Mouse (Mus musculus) embryonic fibroblast, embryonic 13.5 days (primary cell): ENCODE results near the gene Cux1. TPM values are rescaled to one million over a fixed set of nuclear protein-coding genes. Genes with fewer than 3 reads are reported as not detected.

Experiments
- H3K27ac ChIP-seq: 2 replicates; pipeline ENCODE4 v1.5.1; 2012; ENCODE audit warnings: low read length, control low read depth, inconsistent platforms; ENCODE audit not compliant: insufficient read depth
- H3K4me1 ChIP-seq: 2 replicates; pipeline ENCODE4 v1.6.1; 2011; ENCODE audit warnings: low read length; ENCODE audit not compliant: control insufficient read depth, insufficient read depth
- H3K4me3 ChIP-seq: 2 replicates; pipeline ENCODE4 v1.5.1; 2011; ENCODE audit warnings: mild to moderate bottlenecking, control low read depth, low read length; ENCODE audit not compliant: insufficient read depth
- CTCF ChIP-seq: IDR thresholded peaks from 2 replicates; pipeline ENCODE4 v1.5.1; 2011; ENCODE audit warnings: mild to moderate bottlenecking, control low read depth, low read length, moderate library complexity, borderline replicate concordance; ENCODE audit not compliant: insufficient read depth
- POLR2A ChIP-seq: IDR thresholded peaks from 2 replicates; pipeline ENCODE4 v1.6.1; 2011; ENCODE audit warnings: low read depth, mild to moderate bottlenecking, control low read depth, low read length, moderate library complexity
- polyA plus RNA-seq: library from polyadenylated mRNA; stranded (reverse); fragments of >200 nt; gene quantifications from 2 replicates; pipeline ENCODE4 v1.2.4, GENCODE M21; 2011; ENCODE audit warnings: low read depth; ENCODE audit not compliant: missing spikeins, insufficient read length

The Cux1 gene
- polyA plus RNA-seq, 1 experiment: 48.4 TPM

DNA sequence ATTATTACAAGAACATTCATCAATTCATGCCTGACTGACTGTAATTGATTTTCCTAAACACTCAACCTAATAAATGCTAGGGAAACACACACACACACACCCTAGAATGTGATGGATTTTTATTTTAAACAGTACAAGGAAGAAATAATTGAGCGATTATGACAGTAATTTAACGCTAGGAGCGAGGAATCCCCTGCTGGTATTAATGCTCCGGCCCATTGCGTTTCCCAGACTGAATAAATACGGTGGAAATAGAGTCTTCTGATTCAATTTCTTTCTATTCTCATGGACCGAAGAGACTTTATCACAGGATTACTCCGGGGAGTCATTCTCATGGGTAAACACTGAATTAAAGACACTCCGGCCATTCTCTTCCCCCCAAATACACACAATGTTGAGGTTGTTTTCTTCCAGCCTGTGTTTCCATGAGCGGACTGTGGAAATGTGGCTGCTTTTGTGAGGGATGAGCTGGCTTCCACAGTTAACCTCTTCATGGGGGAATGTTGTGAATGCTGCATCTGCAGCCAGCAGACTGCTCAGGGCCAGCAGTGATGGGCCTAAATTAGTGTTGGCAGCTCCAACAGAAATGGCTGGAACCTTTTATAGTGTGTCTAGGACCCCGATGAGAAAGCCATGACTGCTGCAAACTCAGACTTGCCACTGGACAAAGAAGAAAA lies 234.4 kb downstream of the Cux1 start:
- TF ChIP-seq POLR2A (no peak), CTCF (no peak)
- no peak overlapping the region for H3K4me3 ChIP-seq
- H3K27ac ChIP-seq: no peak overlapping the region
- no peaks in the 10 kb centered on the region for H3K4me1 ChIP-seq

DNA sequence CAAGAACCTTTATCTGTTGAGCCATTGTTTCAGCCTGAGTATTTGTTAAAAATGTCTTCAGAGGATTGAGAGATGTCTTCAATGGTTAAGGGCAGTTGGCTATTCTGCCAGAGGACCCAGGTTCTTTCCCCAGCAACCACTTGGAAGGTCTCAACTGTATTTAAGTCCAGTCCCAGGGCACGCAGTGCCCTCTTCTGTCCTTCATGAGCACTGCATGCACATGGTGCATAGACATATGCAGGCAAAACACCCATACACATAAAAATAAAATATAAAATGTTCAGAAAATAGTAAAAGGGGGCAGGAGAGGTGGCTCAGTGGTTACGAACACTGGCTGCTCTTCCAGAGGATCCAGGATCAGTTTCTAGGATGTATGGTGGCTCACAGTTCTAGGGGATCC lies 239.6 kb downstream of the Cux1 start:
- no peak overlapping the region for H3K27ac ChIP-seq
- H3K4me3 ChIP-seq: no peak overlapping the region
- no peak for TF ChIP-seq CTCF
- TF ChIP-seq POLR2A: no peak
- H3K4me1 ChIP-seq: no peaks in the 10 kb centered on the region

DNA sequence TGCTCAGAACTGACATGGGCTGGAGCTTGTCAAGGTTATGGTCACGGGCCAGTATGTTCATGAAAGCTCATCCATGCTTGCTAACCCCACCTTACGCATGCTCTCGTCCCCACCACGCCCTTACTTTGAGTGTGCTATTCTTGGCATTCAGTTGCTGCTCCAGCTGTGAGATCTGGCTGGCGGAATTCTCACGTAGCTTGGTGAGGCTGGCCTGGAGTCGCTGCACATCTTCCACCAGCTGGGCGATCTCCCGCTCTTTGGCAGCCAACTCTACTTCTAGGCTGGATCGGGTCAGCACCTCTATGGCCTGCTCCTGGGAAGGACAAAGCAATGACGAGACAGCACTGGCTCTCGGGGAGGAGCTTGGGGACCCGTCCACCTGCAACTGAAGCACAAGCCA lies 240.7 kb downstream of the Cux1 start:
- H3K4me3 ChIP-seq: no peak overlapping the region
- no peak overlapping the region for H3K27ac ChIP-seq
- TF ChIP-seq CTCF: no peak
- no peak for TF ChIP-seq POLR2A
- no peaks in the 10 kb centered on the region for H3K4me1 ChIP-seq

DNA sequence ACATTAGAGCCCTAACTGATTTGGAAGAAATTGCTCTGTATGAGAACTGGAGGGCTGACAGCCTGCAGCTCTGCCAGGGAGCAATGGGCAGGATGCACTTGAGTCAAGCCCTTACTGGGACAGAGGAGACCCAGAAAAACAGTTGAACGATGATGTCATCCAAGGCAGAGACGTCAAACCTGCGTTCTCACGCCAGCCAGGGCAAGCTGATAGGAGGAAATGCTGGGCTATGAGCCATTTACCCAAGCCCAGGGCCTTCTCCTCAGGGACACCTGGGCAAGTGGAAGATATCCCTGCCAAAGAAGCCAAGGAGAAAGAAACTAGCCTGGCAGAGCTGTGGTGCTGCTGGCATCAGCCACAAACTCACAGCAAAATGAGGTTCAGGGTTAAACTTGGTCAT lies 242.8 kb downstream of the Cux1 start:
- no peak for TF ChIP-seq CTCF
- TF ChIP-seq POLR2A: no peak

GRCm38 (mm10) chr5:136321378-136321777 lies 245.9 kb downstream of the Cux1 start:
- TF ChIP-seq CTCF: no peak
- no peak for TF ChIP-seq POLR2A
- H3K4me1 ChIP-seq: no peaks in the 10 kb centered on the region; the same call in 1 of the 2 replicates
- H3K4me3 ChIP-seq: no peak overlapping the region
- no peak overlapping the region for H3K27ac ChIP-seq

More for the DNA sequence above, 242.8 kb downstream of the Cux1 start:
- Histone ChIP-seq H3K4me1 (no peaks in the 10 kb centered on the region; the same call in 1 of the 2 replicates), H3K4me3 (no peak overlapping the region), H3K27ac (no peak overlapping the region)

- Histone ChIP-seq H3K4me3 (no peak overlapping the region), H3K4me1 (no peaks in the 10 kb centered on the region), H3K27ac (no peak overlapping the region)
- TF ChIP-seq POLR2A (no peak), CTCF (no peak)
Observed at GRCm38 (mm10) chr5:136312566-136312965, 254.7 kb downstream of the Cux1 start.

DNA sequence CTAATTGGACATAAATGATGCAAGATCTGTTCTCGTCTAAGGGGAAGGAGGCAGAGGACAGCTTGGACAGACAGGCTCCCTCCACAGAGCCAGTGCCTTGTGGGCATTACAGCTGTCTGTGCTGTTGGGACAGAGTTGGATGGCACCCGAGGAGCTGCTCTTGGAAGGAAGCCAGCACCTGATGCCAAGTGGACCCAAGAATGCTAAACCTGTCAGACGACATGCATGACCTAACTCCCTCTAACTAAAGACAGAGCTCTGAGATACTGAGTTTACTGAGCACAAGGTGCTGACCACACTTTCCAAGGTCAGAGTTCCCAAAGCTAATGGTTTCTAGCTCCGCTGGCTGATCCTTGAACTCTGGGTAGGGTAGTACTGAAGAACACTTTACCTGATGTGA lies 255.1 kb downstream of the Cux1 start:
- TF ChIP-seq CTCF (no peak), POLR2A (no peak)
- H3K27ac ChIP-seq: no peak overlapping the region

DNA sequence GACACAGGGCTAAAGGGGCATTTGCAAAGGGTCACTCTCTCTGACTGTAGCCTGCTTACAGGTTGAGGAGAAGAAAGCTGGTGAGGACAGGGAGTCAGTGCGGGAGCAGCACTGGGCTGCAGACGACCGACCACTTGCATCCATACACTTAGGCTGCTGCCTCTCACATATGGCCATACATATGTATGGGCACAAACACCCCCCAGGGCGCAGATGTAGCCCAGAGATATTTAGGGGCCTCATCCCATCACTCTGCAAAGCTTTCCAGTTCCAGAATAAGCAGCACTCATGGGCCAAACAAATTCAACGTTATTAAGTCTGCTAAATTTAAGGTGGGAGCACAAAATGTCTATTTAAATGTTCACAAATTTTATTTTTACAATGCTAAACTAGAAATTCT lies 261.0 kb downstream of the Cux1 start:
- no peak for TF ChIP-seq CTCF
- TF ChIP-seq POLR2A: no peak
- Histone ChIP-seq H3K27ac (no peak overlapping the region), H3K4me1 (no peaks in the 10 kb centered on the region), H3K4me3 (no peak overlapping the region)

More for the DNA sequence above, 255.1 kb downstream of the Cux1 start:
- no peaks in the 10 kb centered on the region for H3K4me1 ChIP-seq
- H3K4me3 ChIP-seq: no peak overlapping the region

DNA sequence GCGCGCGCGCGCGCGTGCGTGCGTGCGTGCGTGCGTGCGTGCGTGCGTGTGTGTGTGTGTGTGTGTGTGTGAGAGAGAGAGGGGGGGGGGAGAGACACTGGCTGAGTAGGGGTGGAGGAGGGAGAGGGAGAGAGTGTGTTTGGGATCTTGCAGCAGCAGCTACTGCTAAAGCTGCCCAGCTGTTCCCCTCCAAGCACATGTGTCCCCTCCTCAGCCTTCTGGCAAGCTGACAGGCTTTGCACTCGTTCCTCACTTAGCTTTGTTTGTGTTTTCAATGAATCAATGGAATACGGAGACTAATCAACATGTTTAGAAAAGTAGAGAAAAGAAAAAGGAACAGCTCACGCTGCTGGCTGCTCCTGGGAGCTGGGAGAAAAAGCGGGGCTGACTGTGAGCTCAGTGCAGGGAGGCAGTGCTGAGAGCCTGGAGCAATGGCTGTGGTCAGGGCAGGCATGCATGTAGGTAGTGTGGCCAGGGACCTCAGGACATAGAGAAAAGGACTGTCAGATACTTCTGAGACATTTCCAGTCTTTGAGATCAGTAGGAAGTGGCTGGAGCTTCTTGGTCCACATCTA lies 263.8 kb downstream of the Cux1 start:
- TF ChIP-seq CTCF: no peak
- Histone ChIP-seq H3K4me1 (no peaks in the 10 kb centered on the region), H3K27ac (no peak overlapping the region), H3K4me3 (no peak overlapping the region)

- no peak overlapping the region for H3K4me3 ChIP-seq
- no peaks in the 10 kb centered on the region for H3K4me1 ChIP-seq
- no peak for TF ChIP-seq CTCF
- no peak for TF ChIP-seq POLR2A
- H3K27ac ChIP-seq: no peak overlapping the region
Observed at GRCm38 (mm10) chr5:136300880-136301279, 266.4 kb downstream of the Cux1 start.

- Histone ChIP-seq H3K4me3 (no peak overlapping the region), H3K4me1 (no peaks in the 10 kb centered on the region), H3K27ac (no peak overlapping the region)
- TF ChIP-seq POLR2A (no peak), CTCF (no peak)
Observed at GRCm38 (mm10) chr5:136297691-136298090, 269.6 kb downstream of the Cux1 start.

GRCm38 (mm10) chr5:136296911-136297310 lies 270.4 kb downstream of the Cux1 start:
- no peaks in the 10 kb centered on the region for H3K4me1 ChIP-seq
- TF ChIP-seq POLR2A: no peak
- TF ChIP-seq CTCF: no peak
- no peak overlapping the region for H3K27ac ChIP-seq
- H3K4me3 ChIP-seq: no peak overlapping the region
